Mouse (Mus musculus): ENCODE results near the gene Mef2c.

Mef2c gene

DNA sequence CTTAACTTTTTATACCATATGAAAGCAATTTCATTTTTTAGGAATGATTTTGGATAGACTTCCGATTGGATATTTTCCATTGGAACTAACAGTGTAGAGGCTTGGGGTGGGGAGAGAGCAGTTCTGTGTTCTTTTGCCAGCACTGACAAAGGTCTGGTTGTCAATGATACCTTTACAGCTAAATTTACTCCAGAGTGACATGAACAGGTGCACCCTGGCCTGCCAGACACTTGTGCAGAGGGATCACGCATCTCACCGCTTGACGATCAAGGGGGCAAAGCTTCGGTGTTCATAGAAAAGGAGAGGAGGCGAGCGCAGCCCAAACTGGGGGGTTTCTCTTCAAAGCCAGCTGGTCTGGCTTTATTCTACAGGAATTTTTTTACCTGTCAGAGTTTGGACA is at the start of gene Mef2c:
Gene Mef2c (plus strand): TSS at position 116 of the 400 bp plus-strand sequence.
- no peak for DNase-seq (ENCODE audit: inconsistent age in 2 of 2, low spot score in 1 of 2)

DNA sequence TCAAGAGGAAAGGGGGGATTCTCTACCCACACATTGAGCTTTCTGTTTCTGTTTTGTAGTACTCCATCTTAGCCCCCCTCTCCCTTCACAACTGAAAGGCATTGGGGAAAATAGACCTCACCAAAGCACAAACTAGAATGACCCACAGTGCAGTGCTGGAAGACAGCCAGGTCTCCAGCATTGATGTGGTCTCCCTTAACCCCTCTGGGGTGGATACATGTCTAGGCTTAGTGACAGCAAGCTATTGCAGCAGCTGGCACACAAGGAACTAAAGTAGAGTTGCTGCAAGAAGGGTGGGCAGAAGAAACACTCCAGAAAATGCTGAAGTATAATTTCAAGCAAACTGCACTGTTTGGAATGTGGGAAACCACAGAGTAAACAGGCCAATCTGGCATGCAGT is 45.1 kb upstream of the Mef2c start:
- DNase-seq (ENCODE audit: inconsistent age in 2 of 2, low spot score in 1 of 2), result no peak

DNA sequence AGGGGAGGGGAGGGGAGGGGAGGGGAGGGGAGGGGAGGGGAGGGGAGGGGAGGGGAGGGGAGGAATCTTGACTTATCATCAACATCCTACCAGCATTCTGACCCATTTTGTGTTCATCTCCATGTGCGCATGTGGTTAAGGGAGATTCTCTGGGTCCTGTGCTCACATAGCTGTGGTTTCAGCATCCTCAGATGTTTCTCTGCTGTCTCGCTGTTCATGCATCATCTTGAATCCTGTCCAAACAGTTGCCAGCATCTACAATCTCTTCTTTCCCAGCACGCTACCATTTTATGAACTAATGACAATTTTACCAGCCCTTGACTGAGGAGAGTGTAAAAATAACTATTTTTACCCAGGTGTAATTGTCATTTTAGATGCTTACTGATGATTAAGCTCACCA is 44.2 kb upstream of the Mef2c start:
- no peak for DNase-seq (ENCODE audit: inconsistent age in 2 of 2, low spot score in 1 of 2)

DNA sequence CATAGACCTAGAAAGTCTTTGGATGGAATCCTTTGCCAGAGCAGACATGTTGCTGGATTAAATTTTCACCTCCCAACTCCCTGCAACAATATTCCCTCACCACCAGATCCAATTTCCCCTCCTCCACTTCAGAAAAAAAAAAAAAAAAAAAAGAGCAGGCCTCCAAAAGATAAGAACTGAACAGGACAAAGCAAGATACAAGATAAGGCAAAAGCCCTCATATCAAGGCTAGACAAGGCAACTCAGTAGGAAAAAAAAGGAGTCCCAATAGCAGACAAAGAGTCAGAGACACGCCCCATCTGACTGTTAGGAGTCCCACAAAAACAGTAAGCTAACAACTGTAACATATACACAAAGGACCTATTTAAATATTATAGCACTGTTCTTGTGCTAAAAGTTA is 43.2 kb upstream of the Mef2c start:
- DNase-seq (ENCODE audit: inconsistent age in 2 of 2, low spot score in 1 of 2), result no peak

DNA sequence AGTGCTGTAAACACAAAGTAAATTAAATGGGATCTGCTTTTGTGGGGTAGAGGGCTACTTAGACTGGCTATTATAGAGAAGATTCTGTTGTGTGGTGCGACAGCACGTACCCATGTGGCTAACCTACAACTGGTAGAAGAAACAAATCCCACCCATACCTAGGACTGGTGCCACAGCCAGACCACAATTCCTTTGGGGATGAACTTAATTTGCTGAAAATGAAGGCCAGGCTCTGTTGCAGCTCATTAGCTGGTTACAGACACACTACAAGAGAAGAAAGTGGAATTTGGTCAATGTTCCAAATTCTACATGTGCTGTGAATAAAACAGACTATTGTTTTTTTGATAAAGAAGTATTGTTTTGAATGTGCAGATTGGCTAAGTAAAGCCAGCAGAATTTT is 42.3 kb upstream of the Mef2c start:
- no peak for DNase-seq (ENCODE audit: inconsistent age in 2 of 2, low spot score in 1 of 2)

DNA sequence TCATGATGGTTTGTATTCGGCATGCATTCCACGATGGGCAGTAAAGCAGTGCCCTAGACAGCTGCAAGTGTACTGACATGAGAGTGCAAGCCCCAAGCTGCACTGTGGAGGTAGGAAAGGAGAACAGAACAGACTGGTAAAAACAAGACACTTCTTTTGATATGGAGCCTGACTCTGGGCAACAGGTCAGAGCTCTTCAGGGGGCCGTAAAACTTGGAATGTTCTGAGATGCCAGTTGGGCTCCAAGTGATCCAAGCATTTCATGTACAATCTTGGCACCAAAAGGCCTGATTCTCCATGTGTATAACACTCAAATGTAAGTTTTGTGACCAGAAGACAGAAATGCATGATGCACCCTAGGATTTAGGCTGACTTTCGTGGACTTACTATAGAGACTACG is 37.1 kb upstream of the Mef2c start:
- no peak for DNase-seq (ENCODE audit: inconsistent age in 2 of 2, low spot score in 1 of 2)

DNA sequence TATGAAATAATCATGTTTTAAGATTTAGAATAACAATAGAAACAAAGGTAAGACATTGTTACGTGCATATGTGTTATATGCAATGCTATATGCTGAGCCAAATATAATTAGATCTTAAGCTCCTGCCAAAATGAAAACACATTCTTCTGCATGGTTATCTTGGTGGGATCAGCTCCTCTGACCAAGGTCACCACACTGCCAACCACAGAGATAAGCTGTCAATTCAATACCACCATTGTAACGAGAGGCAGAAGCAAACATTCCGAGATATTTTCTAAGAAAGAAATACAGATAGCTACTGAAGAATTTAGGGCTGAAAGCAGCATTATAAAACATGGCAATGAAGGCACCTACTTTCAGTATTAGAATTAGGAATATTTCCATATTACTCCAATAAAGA is 35.0 kb upstream of the Mef2c start:
- DNase-seq (ENCODE audit: inconsistent age in 2 of 2, low spot score in 1 of 2), result no peak

DNA sequence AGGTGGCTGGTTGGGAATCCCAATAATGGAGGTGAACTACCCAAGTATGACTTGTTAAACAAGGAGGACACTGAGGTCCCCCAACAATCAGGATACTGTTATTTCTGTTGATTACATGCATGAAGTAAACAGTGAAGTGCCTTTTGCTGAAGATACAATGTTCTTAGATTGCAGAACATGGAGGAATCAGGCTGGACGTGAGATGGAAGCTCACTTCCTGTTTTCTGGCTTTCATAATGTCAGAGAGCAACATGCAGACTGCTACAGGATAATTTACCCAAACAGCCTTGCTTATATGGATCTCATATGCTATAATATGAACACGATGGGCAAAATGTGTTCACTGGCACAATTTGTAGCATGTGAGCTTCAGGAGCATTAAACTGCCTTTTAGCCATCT is 30.1 kb upstream of the Mef2c start:
- no peak for DNase-seq (ENCODE audit: inconsistent age in 2 of 2, low spot score in 1 of 2)

DNA sequence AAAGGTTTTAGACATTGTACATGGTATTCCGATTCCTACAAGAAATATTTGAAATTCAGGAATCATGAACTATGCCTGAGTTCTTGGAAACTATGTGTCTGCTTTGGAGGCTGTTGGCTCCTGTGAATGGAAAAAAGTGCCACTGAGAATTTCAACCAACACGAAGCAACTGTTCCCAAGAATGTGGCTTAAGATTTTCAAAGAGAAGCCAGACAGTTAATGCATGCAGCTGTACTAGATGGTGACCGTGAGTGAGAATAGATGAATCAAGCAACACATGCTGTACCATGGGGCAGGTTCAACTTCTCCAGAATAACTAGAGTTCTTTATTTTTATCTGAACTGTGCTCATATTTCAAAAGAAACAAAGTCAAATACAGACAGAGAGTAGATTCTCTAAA is 23.4 kb upstream of the Mef2c start:
- DNase-seq (ENCODE audit: inconsistent age in 2 of 2, low spot score in 1 of 2), result no peak

DNA sequence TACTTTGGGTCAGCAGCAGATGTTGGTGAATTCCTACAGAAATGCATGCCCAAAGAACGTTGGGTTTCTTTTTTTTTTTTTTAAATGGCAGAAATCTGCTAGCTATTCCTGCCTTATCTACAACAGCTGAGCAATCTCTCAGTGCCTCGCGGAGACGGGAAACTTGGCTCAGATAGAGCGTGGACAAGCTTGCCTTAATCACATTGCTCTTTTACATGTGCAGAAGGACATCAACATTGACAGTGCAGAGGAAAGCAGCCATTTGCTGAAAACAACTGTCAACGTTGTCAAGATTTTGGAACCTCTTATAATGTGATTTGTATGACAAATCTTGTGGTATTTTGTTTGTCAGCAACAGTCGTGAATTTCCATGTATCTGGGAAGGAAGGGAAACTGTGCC is 22.5 kb upstream of the Mef2c start:
- no peak for DNase-seq (ENCODE audit: inconsistent age in 2 of 2, low spot score in 1 of 2)

DNA sequence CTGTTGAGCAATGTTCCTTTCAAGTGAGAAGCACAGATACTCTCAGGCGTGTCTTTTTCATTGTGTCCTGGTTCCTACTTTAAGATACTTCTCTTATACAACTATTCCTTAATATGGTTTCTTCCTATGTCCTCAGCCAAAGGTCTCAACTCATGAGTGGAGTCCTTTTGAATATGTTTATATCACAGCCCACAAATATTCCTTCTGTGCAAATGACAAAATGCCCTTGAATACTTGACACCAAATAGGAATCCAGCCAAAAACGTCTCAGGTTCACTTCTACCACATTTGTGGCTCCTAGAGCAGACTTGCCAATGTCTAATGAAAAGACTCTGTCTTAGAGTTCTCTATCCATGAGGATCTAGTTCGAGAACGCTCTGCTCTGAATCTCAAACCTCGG is 21.7 kb upstream of the Mef2c start:
- DNase-seq (ENCODE audit: inconsistent age in 2 of 2, low spot score in 1 of 2), result peak in 1 of 2 experiments; percentile 58

DNA sequence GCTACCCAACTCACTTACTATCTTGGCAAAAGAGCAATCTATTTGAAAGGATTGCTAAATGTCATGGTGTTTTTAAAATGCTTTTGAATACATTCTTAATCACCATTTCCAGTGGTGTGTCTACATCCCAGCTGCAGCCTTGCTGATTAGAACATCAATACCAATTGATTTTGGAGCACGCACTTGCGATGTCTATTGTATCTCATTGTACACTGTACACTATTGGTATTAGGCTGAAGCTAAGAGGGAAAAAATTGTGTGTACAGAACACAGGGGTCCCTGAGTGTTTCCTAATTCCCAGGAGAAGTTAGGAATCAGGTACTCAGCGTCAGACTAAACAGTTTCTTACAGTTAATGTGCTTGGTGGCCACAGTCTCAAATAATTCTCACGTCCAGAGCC is 19.6 kb upstream of the Mef2c start:
- DNase-seq (ENCODE audit: inconsistent age in 2 of 2, low spot score in 1 of 2), result no peak

DNA sequence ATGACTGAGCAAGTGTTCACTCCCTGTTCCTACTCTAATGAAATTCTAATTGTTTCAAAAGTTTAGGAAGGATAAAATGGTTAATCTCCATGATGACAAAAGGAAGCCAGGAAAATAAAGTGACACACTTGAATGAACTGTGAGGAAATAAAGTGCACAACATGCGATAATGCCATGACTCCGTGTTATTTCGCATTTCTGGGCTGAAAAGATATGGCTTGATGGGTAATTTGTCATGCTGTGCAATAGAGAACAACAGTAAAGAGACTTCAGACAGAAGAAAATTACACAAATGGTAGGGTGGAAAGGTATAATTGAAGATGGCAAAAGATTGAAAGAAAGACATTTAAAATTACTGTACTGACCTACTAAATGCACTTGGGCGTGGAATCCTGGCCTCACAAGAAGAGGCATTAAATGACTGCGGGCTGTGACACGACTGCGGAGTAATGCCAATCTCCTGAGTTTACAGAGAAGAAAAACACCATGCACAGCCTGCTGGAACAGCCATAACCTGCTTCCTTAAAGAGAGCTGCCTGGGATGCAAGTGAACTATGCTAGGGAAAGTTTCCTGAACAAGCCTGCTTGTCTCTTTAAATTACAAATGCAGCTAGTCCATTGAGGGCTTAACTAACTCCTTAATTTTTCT is 19.0 kb upstream of the Mef2c start:
- DNase-seq (ENCODE audit: inconsistent age in 2 of 2, low spot score in 1 of 2), result no peak

DNA sequence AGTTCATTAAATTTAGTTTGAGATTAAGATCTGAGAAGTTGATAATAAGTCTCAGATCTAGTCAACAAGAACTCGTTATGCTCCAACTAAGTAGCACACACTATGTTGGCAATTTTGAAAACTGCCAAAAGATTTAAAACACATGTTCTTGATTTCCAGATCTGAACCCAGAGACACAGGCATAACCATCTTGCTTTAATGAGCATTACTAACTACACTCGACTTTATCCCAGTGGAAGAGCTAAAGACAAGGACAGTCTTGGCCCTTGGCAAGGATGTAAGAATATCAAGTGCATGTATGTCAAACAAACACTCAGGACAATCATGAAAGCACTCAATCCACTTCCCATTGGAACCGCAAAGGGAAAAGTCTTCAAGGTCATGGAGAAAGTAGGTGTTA is 11.8 kb upstream of the Mef2c start:
- no peak for DNase-seq (ENCODE audit: inconsistent age in 2 of 2, low spot score in 1 of 2)

DNA sequence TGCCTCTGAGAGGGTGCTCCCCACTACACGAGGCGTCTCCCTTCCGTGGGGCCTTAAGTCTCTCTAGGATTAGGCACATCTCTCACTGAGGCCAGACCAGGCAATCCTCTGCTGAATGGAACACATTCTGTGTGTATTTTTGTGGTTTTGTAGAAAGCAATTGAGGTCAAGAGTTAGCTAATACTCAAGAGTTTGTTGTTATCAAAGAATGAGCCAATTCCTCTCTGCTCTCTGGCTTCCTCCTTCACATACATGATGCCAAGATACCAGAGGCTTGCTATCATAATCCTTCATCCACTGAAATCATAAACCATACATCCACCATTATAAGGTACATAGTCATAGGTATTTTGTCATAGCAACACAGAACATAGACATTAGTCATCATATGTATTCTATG is 6.1 kb upstream of the Mef2c start:
- DNase-seq (ENCODE audit: inconsistent age in 2 of 2, low spot score in 1 of 2), result no peak

DNA sequence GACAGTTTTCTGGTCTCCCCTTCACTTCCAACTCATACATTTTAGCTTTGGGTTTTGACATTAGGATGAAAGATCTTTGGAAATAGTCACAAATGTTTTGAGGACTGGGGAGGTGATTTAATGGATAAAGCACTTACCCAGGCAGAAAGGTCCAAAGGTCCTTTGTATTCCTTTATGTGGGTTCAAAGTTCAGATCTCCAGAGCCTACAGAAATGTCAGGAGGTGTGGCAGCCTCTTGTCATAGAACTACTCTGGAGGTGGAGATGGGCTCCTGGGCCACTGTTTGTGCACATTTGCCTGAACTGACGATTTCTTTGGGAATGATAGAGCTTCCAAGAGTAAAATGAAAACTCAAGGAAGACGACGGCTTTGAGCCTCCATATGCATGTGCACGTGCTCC is 4.3 kb upstream of the Mef2c start:
- no peak for DNase-seq (ENCODE audit: inconsistent age in 2 of 2, low spot score in 1 of 2)

DNA sequence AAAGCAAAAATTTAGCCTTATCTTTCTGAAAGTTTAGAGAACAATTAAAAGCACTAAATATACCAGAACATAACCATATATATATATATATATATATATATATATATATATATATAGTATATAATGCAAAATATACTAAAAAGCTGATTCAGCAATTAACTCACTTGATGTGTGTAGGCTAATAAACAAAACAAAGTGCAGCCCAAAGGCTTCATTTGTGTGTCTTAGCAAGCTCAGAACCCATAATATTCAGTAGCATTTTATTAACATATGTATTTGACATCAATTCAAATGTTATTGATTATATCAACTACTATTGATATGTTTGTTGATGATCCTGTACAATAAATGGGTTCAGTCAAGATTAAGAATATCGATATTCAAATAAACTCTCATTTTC is 3.9 kb downstream of the Mef2c start:
- no peak for DNase-seq (ENCODE audit: inconsistent age in 2 of 2, low spot score in 1 of 2)

DNA sequence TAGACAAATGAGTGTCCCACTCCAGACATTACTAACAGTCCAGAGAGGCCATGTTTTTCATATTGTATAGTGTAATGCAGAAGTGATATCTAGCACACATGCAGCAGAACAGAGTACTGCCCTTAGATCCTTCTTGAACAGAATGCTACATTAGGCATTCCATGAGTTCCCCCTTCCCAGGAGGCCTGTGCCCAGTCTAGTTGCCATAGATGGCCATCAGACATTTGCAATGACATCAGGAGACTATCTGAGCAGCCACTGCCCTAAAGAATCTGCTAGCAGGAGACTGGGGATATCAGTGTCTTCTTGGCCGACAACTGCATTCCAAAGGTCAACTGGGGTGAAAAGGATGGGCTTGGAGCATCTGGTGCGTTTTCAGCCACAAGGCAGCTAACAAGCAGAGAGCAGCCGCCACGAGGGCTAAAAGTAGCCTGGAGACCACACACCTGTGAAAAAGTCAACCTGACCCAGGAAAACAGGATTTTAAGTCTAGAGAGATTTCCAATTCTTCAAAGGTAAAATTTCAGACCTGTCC is 11.2 kb downstream of the Mef2c start:
- DNase-seq (ENCODE audit: inconsistent age in 2 of 2, low spot score in 1 of 2), result no peak

DNA sequence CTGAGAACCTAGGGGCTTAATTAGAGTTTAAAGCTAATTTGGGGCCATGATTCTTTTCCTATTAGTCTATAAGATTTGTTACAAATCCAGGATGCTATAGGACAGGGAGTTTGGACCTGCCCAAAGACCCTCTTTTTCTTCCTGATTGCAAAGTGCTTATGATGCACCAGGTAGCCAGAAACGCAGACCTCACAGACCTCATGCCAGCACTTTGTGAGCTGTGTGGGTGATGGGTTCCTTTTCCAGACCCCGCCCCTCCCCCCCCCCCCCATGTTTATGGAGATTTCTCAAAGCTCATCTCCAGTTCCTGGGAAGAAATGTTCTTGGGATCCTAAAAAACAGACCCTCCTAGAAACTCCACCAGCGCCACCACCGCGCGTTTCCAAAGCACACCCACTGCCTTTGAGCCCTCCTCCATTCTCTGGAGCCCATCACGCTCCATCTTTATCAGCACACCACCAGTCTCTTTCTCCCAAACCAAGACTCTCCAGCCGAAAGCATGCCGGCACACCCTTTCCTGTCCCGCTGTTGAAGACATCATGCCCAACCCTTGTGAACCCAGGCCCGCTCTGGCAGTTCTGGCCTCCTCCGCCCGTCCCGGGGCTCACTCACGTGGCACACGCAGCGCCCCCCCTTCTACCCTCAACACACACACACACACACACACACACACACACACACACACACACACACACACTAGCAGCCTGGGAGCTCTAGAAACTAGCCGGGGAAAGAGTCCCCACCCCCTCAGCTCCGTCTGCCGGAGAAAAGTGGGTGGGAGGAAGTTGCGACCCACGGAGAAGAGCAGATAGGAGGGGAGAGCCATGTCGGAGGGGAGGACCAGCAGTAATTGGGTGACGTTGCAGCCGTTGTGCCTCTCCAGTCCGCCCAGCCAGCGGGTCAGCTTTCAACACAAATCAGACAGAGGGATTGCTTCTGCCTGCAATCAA is 14.1 kb downstream of the Mef2c start:
- DNase-seq (ENCODE audit: inconsistent age in 2 of 2, low spot score in 1 of 2), result peak; percentile 73 to 88

DNA sequence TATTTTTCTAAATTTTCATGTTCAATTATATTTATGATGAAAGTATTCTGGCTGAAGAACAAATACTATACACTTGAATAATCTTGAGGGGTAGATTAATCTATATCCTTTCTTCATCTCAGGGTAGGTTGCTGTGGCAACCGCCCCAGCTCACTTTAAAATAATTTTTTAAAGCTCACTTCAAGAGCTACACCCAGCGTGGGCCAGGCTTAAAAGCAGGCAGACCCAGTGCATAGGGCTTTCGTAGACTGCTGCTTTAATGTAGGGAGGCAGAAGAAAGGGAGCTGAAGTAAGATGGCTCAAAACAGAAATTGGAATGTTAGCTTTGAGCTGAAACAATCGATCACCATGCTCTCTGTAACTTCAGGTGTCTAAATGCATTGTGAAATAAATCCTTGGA is 17.0 kb downstream of the Mef2c start:
- DNase-seq (ENCODE audit: inconsistent age in 2 of 2, low spot score in 1 of 2), result no peak

DNA sequence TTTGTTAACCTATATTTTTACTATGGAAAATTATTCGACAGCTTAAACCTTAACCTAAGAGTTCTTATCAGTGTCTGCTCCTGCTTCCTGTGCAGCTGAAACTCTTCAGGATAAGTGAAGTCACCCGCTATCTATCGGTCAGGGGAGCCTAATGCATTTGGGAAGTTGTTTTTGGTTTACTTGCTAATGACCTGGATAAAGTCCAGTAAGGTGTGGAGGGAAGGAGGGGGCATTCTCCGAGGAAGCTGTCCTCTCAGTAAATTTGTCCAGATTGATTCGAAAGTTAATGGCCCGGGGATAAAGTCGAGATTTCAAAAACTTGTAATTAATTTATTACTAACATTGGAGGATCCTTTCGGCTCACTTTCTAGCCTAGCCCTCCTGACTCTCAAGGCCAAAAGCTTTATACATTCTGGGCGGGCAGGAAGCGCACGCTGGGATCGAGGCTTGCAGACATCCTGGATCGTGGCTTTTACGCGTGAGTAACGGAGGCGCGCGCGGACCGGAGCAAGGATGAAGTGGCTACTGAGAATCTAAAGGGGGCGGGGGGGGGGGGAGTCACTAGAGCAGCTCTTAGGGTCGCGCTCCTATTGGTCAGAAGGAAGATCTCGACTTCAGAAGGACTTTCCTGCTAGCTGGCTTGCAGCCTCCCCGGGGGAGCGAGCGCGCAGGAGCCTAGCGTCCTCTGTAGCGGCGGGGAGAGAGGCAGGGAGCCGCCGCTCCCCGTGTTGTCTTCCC is 19.6 kb downstream of the Mef2c start:
- peak; percentile 72 to 88 for DNase-seq (ENCODE audit: inconsistent age in 2 of 2, low spot score in 1 of 2)

Measured in adrenal gland, adult (tissue).